Mouse (Mus musculus): ENCODE measurements around the gene Rhox3a2.
"Not testable (repeated sequence)": the region's sequence is repeated elsewhere in the genome, so short reads cannot be mapped to it uniquely, and the experiment has no call there.

Gene Rhox3a2

GRCm38 (mm10) chrX:37379728-37380127, at the start of gene Rhox3a2:
Rhox3a2 (plus strand) TSS chrX:37380028.
- not testable (repeated sequence) for DNase-seq (ENCODE audit: low read depth, low spot score)

DNA sequence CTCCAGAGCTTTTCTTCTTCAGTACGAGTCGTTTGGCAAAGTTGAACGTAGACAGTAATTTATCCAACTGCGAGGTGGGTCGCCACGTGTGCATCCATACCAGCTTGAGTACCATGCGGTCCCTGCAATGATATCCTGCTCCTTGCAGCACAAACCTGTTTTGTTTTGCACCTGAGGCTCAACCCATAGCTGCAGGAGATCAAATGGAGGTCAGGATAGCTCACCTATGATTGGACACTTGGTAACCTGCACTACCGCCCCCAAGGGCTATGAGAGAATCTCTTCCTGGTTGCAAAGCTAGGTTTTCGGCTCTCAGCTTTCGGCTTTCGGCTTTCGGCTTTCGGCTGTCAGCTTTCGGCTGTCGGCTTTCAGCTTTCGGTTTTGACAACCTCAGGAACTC, 10.7 kb downstream of the Rhox3a2 start, which contains the start of gene Rhox4a2:
Gene Rhox4a2 (plus strand): TSS at position 301 of the 400 bp plus-strand sequence.
- DNase-seq (ENCODE audit: low read depth, low spot score), result not testable (repeated sequence)

- DNase-seq (ENCODE audit: low read depth, low spot score), result not testable (repeated sequence)
Observed at GRCm38 (mm10) chrX:37411767-37412166, 31.9 kb downstream of the Rhox3a2 start, which contains the start of gene Rhox2b. Rhox2b (plus strand) TSS chrX:37412067.

- not testable (repeated sequence) for DNase-seq (ENCODE audit: low read depth, low spot score)
Observed at GRCm38 (mm10) chrX:37432194-37432593, 52.4 kb downstream of the Rhox3a2 start, which contains the start of gene Rhox4b. Rhox4b (plus strand) TSS chrX:37432494.
